Mouse (Mus musculus): Measurements from ENCODE around the gene Aoah. TPM values are rescaled to one million over a fixed set of nuclear protein-coding genes. Genes with fewer than 3 reads are reported as not detected.

The Aoah gene
- total and polyA plus RNA-seq, 3 experiments = 0.17 TPM; not detected in 2

GRCm38 (mm10) chr13:20796651-20797050, 2.7 kb downstream of the Aoah start:
- Histone ChIP-seq H3K27ac (ENCODE audit: insufficient read depth, low read depth) (no peak overlapping the region), H3K9me3 (replicated peaks; ENCODE audit: low read length) (no peaks in the 10 kb centered on the region), H3K79me2 (replicated peaks; ENCODE audit: control insufficient read depth, extremely low read depth, insufficient read depth, poor library complexity, severe bottlenecking) (no peaks in the 10 kb centered on the region), H3K4me2 (ENCODE audit: insufficient read depth, low read depth, poor library complexity, severe bottlenecking) (no peak overlapping the region), H3K4me1 (ENCODE audit: control insufficient read depth in 1 of 2, insufficient read depth in 2 of 2) (peaks cover 5 to 16% of the 10 kb centered on the region in 2 experiments), H3K4me3 (replicated peaks in 1 of 3; ENCODE audit: low read depth in 2 of 3, low read length in 2 of 3, poor library complexity in 1 of 3) (no peak overlapping the region), H3K9ac (ENCODE audit: insufficient read depth, low read depth) (no peak overlapping the region), H3K36me3 (replicated peaks in 1 of 2; ENCODE audit: control insufficient read depth in 1 of 2, insufficient read depth in 1 of 2, low read length in 1 of 2) (no peaks in the 10 kb centered on the region), H3K27me3 (replicated peaks) (no peaks in the 10 kb centered on the region)
- dilution Hi-C loops (cut with MboI; ENCODE audit: extremely low pct_ligation_motif_present, extremely low pct_unique_long_range_greater_than_20kb, low sequenced_read_pairs) (no loop called here), in situ Hi-C loops (cut with MboI; ENCODE audit: low pct_ligation_motif_present, low pct_unique_long_range_greater_than_20kb, low sequenced_read_pairs) (no loop called here)
- DNase-seq (ENCODE audit: extremely low read depth) = no peak
- TF ChIP-seq KAT2A (IDR thresholded peaks at IDR 0.05; ENCODE audit: insufficient replicate concordance, low read length) (no peak), E2F4 (IDR thresholded peaks at IDR 0.05; ENCODE audit: insufficient replicate concordance, low read depth, low read length) (no peak), NELFE (IDR thresholded peaks at IDR 0.05; ENCODE audit: low read depth, low read length) (no peak), JUN (IDR thresholded peaks at IDR 0.05; ENCODE audit: insufficient read depth, low read depth, low read length) (no peak), SMC3 (IDR thresholded peaks at IDR 0.05; ENCODE audit: low read depth, low read length) (no peak), EP300 (IDR thresholded peaks at IDR 0.05; ENCODE audit: low read length) (no peak), CTCF (conservative IDR thresholded peaks at IDR 0.05 in 1 of 2, IDR thresholded peaks at IDR 0.05 in 1 of 2; ENCODE audit: low read depth in 2 of 2, low read length in 2 of 2) (no peak), ZC3H11A (IDR thresholded peaks at IDR 0.05; ENCODE audit: low read depth, low read length) (no peak), RAD21 (IDR thresholded peaks at IDR 0.05; ENCODE audit: low read depth, low read length) (no peak), ZNF384 (IDR thresholded peaks at IDR 0.05; ENCODE audit: low read depth, low read length) (no peak), PAX5 (IDR thresholded peaks at IDR 0.05; ENCODE audit: low read length) (no peak), CHD2 (IDR thresholded peaks at IDR 0.05; ENCODE audit: low read length) (no peak)

- H3K4me2 ChIP-seq (ENCODE audit: insufficient read depth, low read depth, poor library complexity, severe bottlenecking) = no peak overlapping the region
- dilution Hi-C loops (cut with MboI; ENCODE audit: extremely low pct_ligation_motif_present, extremely low pct_unique_long_range_greater_than_20kb, low sequenced_read_pairs) = no loop called here
- TF ChIP-seq CHD2 (IDR thresholded peaks at IDR 0.05; ENCODE audit: low read length) (no peak), SMC3 (IDR thresholded peaks at IDR 0.05; ENCODE audit: low read depth, low read length) (no peak), POLR2AphosphoS2 (IDR thresholded peaks at IDR 0.05; ENCODE audit: low read depth, low read length) (no peak), ETS1 (conservative IDR thresholded peaks at IDR 0.05; ENCODE audit: low read depth, low read length) (no peak), ELF1 (IDR thresholded peaks at IDR 0.05; ENCODE audit: low read depth, low read length) (no peak), ZNF384 (IDR thresholded peaks at IDR 0.05; ENCODE audit: low read depth, low read length) (no peak), MYC (IDR thresholded peaks at IDR 0.05; ENCODE audit: low read depth, low read length) (no peak), MAZ (IDR thresholded peaks at IDR 0.05; ENCODE audit: low read depth, low read length) (no peak), RCOR1 (conservative IDR thresholded peaks at IDR 0.05; ENCODE audit: low read depth, low read length) (no peak), POLR2A (IDR thresholded peaks at IDR 0.05; ENCODE audit: low read depth, low read length) (no peak), NELFE (IDR thresholded peaks at IDR 0.05; ENCODE audit: low read depth, low read length) (no peak), MAFK (IDR thresholded peaks at IDR 0.05; ENCODE audit: insufficient replicate concordance, low read length) (no peak), EP300 (IDR thresholded peaks at IDR 0.05; ENCODE audit: low read length) (no peak)
Measured at GRCm38 (mm10) chr13:20798536-20798935, 4.6 kb downstream of the Aoah start.

More at GRCm38 (mm10) chr13:20798536-20798935, 4.6 kb downstream of the Aoah start:
- no peaks in the 10 kb centered on the region for H3K36me3 ChIP-seq (replicated peaks in 1 of 2; ENCODE audit: control insufficient read depth in 1 of 2, insufficient read depth in 1 of 2, low read length in 1 of 2)
- no peak overlapping the region for H3K9ac ChIP-seq (ENCODE audit: insufficient read depth, low read depth)
- no peaks in the 10 kb centered on the region for H3K79me2 ChIP-seq (replicated peaks; ENCODE audit: control insufficient read depth, extremely low read depth, insufficient read depth, poor library complexity, severe bottlenecking)
- H3K9me3 ChIP-seq (replicated peaks; ENCODE audit: low read length) = no peaks in the 10 kb centered on the region
- H3K4me1 ChIP-seq (ENCODE audit: control insufficient read depth in 1 of 2, insufficient read depth in 2 of 2) = peaks cover 5 to 17% of the 10 kb centered on the region in 2 experiments
- in situ Hi-C loops (cut with MboI; ENCODE audit: low pct_ligation_motif_present, low pct_unique_long_range_greater_than_20kb, low sequenced_read_pairs) = no loop called here
- no peak for DNase-seq (ENCODE audit: extremely low read depth)
- H3K4me3 ChIP-seq (replicated peaks in 1 of 3; ENCODE audit: low read depth in 2 of 3, low read length in 2 of 3, poor library complexity in 1 of 3) = no peak overlapping the region
- H3K27me3 ChIP-seq (replicated peaks) = no peaks in the 10 kb centered on the region
- H3K27ac ChIP-seq (ENCODE audit: insufficient read depth, low read depth) = no peak overlapping the region

All from CH12.LX (cell line).